Mouse (Mus musculus) kidney, postnatal 4 days (tissue): ENCODE results near the gene Ncf4.

Source experiments
- DNase-seq, 2 experiments: peaks; one replicate each; pipeline ENCODE4 v3.0.0; 2021; ENCODE audit warnings: mixed read lengths in 2 of 2

Gene Ncf4

GRCm38 (mm10) chr15:78244695-78245492 is at the start of gene Ncf4:
Ncf4 (plus strand) TSS chr15:78244801.
- DNase-seq = no peak

DNA sequence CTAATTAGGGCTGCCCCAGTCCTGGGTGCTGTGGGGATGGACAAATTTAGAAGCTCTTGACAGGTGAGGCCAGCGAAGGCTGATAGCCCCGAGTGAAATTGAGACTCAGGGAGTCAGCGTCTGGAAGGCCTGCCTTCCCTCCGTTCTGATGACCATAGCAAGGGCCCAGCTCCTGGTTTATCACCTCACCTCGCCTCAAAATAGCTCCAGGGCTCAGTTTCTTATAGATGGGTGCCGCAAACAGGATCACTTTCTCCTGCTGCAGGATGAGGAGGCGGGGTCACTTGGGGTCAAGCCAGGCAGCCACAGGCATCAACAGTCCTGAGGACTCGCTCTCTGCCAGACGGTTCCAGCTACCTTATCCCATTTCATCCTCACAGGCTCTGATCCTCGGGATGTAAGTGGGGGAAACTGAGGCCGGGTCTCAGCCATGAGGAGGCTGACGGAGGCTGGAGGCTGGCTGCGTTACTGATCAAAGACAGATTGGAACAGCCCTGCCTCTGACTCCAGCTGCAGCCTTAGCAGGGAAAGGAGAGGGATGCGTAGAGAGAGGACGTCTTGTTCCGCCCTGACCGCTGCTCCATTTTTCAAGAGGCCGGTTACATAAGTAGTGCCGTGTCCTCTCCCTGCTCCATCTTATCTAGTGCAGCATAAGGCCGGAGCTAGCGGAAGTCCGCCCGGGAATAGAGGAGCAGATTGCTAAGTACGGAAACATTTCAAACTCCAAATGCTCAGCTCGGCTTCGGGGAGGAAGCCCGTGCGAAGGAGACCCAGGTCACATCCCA is 49.3 kb upstream of the Ncf4 start:
- DNase-seq = no peak

DNA sequence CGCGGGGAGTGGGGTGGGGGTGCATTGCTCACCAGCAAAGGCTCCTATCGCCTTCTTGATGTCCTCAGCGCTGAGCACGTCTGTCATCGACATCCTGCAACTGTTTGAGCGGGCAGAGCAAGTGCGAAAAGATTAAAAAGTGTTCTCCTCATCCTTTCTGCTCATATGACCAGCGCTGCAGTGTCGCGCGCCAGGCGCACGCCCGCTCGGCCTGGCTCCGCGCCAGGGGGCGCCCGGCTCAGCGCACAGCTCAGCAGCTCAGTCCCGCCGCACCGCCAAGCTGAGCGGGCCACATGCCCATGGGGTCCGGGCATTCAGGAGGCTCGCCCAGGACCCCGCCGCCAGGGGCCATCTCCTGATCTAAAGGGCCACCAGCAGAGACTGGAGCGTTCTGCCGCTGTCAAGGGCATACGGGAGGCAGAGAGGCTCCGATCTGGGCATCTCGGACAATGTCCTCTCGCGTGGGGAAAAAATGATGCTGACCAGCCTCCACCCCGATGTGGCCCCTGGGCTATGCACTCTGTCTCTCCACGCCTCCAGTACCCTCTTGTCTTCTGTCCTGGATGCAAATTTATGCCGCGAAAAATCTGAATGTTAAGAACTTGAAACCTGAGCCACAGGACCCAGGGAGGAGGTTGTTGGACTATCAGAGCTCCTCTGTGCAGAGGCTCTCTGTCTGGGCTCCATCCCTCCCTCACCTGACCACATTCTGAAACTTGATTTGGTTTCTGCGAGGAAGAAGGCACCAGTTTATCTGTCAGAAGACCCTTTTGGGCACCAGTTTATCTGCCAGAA is 40.4 kb upstream of the Ncf4 start:
- peak; percentile 67 to 74 for DNase-seq

GRCm38 (mm10) chr15:78205192-78205591 is 39.4 kb upstream of the Ncf4 start:
- peak; percentile 36 to 46 for DNase-seq

DNA sequence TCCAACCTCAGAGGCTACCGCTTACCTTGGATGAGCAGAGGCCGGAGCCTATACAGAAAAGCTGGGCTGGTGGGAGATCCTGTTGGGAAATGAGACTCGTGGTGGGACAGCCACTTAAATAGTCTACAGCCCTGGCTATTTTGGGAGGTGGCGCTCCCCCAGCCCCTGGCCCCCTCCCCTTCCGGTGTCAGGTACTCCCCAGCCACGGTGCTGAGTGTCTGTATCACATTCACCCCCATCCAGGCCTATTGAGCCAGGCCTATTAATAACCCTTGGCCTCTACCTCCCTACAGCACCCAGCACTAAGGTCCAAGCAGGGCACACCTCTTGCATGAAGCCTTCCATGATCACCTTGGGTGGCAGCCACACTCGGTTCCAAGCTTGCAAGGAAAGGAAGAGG is 38.3 kb upstream of the Ncf4 start, which contains the start of gene Pvalb:
Gene Pvalb (minus strand): TSS at position 89 of the 400 bp plus-strand sequence.
- DNase-seq = no peak

DNA sequence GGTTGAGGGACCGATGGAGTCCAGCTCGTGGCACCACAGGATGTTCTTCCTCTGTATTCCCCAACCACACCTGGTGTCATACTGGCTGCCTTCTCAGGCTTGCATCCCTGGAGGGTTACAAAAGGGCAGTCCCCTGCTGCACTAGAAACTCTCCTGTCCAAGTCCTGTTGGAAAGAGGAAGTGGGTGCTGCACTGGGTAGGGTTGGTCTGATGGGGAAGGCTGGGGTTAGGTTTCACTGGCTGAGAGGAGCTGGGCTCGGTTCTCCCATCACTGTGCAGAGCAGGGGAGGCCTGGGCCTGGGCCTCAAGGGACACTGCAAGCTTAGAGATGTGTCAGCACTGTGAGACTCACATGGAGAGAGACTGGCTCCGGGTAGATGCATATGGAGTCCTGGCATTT is 34.4 kb upstream of the Ncf4 start:
- DNase-seq = no peak

GRCm38 (mm10) chr15:78211367-78211766 is 33.2 kb upstream of the Ncf4 start:
- no peak for DNase-seq

DNA sequence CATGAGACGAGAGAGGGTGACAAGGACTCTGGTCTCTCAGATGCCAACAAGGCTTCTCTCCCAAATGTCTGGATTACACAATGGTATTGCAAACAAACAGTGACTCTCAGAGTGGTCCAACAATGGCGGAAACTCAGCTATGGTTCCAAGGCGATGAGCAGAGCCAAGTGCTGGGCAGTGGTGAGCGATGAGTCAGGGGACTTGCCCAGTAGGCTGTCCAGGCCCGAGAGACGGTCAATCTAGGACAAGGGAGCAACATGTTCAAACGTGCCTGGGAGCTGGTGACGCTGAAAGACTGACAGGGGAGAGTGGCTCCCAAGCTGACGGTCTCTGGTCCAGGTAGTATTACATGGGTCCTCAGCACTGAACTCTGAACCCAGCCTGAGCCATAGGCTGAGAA is 29.3 kb upstream of the Ncf4 start:
- no peak for DNase-seq

DNA sequence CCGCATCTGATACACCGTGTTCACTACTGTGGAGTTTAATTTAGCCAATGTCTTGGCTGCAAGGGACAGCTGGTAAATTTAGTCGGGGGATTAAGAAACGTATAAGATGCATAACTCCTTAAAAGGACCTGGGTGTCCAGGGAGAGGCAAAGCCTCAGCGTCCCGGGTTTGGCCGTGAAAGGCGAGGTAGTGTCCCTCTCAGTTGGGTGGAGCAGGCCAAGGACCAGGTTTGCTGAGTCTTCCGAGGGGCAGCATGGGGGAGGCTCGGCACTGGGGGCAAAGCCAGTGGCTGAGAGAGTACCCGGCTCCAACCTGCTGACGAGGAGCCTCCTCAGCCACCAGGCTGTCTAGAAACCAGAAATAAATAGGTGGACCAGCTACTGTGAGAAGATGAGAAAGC is 16.8 kb upstream of the Ncf4 start:
- DNase-seq = no peak

- DNase-seq = no peak
These were observed 13.0 kb upstream of the Ncf4 start for GRCm38 (mm10) chr15:78231346-78232331.

- no peak for DNase-seq
These were observed 9.6 kb upstream of the Ncf4 start for GRCm38 (mm10) chr15:78234823-78235509.

GRCm38 (mm10) chr15:78239453-78239852 is 5.1 kb upstream of the Ncf4 start:
- peak; percentile 73 to 75 for DNase-seq

GRCm38 (mm10) chr15:78239956-78240617 is 4.5 kb upstream of the Ncf4 start:
- DNase-seq = no peak

DNA sequence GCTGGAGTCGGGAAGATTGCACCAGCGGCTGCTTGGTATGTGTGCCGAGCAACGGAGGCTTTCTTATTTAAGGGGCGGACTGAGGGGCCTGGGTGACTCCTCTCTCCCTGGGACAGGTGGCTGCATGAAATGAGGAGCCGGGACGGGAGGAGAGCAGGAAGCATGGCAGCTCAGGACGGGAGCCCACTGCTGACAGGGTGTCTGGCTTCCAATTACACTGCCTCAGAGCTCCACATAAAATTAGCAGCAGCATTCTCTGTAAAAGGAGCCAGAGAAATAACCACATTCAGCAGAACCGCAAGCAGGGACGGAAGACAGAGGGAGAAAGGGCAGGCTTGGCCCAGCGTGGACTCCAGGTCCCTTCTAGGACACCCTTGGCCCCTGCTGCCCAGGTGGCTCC is 3.3 kb upstream of the Ncf4 start:
- DNase-seq = no peak

DNA sequence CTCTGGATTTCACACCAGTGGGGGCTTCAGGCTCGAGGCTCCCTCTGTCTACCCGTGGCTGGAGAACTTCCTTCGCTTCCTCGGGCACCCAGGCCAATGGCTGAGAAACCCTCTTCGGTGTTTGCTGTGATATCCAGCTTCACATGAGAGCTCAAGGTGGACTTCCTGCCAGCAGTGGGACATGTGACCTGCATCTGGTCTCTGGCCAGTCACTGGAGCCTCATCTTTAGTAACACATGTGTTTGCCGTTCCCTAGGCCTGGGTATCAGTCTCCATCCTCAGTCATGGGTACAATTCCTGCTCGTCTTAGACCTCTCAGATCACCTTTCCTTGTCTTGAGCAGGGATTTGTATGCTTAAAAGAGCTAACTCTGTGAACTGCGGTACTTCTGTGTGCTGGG is 1.5 kb upstream of the Ncf4 start:
- no peak for DNase-seq

DNA sequence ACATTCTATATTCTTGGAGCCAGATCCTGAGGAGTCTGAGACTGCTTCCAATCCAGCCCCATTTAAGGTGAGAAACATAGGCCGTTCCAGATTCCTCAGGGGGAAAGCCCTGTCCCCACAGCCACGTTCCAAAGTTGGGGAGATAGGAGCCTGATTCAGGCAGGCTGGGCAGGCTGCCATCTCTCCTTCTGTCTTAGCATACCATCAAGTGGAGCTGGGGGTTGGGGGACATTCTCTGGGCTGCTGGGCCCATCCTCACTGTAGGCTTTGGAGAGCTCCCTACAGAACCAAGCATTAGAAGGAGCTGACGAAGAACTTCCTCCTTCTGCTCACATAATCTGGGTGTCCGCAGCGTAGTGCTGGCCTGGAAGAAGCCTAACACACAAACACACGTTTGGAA is 827 bp upstream of the Ncf4 start:
- DNase-seq = peak in 1 of 2 experiments; percentile 29

- no peak for DNase-seq
These were observed 1.8 kb downstream of the Ncf4 start for GRCm38 (mm10) chr15:78246143-78247116.

DNA sequence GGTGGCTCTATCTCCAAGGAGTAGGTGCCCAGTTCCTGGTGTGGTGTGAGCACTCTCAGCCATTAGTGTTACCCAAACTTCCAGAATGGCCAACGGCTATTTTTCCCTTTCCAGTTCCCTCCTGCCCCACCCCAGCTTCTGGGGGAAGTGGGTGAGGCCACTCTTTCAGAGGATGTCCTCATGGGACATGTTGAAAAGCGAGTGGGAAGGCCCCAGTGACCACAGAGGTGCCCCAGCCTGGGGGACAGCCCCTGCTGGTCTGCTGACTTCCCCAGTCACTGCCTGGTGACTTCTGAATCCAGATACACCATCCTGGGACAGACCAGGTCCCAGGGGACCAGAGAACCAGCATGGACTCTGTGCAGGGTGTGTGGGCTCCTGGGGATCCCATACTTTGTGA is 3.1 kb downstream of the Ncf4 start:
- DNase-seq = no peak

GRCm38 (mm10) chr15:78248410-78248809 is 3.8 kb downstream of the Ncf4 start:
- DNase-seq = no peak
